ENCODE assay signal across 8 mouse cellular contexts in the genomic region with DNA sequence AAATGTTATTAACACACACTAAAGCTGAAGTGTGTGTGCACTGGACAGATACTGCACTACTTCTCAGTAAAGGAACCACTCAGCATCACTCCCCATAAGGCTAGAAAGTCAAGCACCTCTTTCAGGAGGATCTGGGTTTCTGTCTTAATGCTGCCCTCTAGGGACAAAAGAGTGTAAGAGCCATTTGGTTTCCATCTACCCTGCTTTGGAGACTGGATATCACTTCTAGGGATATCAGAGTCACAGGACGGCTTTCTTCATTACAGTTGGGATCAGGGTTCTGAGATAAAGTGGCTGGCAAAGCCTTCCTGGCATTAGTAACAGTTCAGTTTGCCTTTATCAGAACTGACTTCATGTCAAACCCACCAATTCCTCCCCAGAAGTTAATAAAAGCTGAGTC.
DNase-seq lines count a peak whose midpoint lies in the region; ATAC-seq lines count a peak whose summit lies in the region.

No protein-coding gene starts in this region.

- ATAC-seq in neutrophil, adult 5-6 weeks (ENCODE audit: extremely low read depth, insufficient number of reproducible peaks, low FRiP score, poor library complexity, severe bottlenecking), result peak; percentile 67

- intact Hi-C loops in left cerebral cortex, postnatal 25 days (cut with DNase I), result loop anchor here (2.0 to 5.0 kb wide), 2 partner anchors 100 to 145 kb away; no protein-coding TSS in a partner anchor
- intact Hi-C loops in left cerebral cortex, postnatal 36 days (cut with DNase I), result loop anchor here (1.0 kb wide), 1 partner anchor 101 kb away; no protein-coding TSS in a partner anchor

- peak; percentile 38 to 44 for DNase-seq in cerebellum, adult 18-20 months
- DNase-seq in cerebellum, adult 11-12 months, result no peak
- peak; percentile 59 to 85 for DNase-seq in left cerebral cortex, postnatal 25 days (ENCODE audit: low spot score in 2 of 2)
- DNase-seq in left cerebral cortex, postnatal 36 days (ENCODE audit: low spot score in 2 of 2), result no peak
- DNase-seq in brain, adult 2 months (ENCODE audit: low read depth, low spot score), result peak; percentile 82
- DNase-seq in heart, postnatal 4 days, result peak; percentile 41
- no peak for DNase-seq in ovary, postnatal 10 days (ENCODE audit: low spot score)

Comparison
In these comparisons a context has a peak if more than half of its experiments do, and no peak if none do; other contexts are left out.
1. DNase-seq: peak in cerebellum, adult 18-20 months (2 of 2), left cerebral cortex, postnatal 25 days (2 of 2), brain, adult 2 months (single experiment) and heart, postnatal 4 days (single experiment); none in cerebellum, adult 11-12 months (single experiment), left cerebral cortex, postnatal 36 days (0 of 2) and ovary, postnatal 10 days (single experiment).